Mouse (Mus musculus): Measurements from ENCODE around the gene Il16.

The Il16 gene

GRCm38 (mm10) chr7:83695449-83696212, 49.9 kb downstream of the Il16 start:
- in situ Hi-C loops (cut with MseI, MboI) = no loop called here

DNA sequence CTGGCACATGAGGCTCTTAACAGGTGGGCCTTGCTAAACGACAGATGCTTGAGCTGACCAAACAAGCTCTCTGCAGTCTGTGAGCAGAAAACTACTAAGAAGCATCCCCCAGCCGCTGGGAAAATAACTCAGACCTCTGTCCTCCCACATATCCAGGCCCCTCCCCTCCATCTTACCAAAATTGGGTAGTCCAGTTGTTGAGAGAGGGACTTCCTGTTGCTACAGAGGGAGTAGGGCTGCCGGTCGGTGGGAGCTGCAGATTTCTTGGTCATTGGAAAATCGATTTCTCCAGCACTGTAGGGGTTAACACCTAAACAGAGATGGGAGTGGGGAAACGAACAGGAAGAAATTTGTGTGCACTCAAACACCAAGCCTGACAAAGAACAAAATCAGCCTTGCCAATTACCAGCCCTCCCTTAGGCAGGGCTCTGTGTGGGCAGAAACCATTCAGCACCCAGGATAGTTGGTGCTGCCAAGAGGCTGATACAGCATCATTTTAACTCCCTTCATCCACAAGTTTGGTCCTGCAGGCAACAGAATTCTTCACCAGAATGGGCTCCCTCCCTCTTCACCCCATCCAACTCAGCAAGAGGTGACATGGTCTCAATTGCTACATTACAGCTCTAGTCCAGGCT, 62.8 kb downstream of the Il16 start:
- in situ Hi-C loops (cut with MseI, MboI) = loop anchor here in 1 of 2 experiments (10.0 kb wide), 1 partner anchor 202 kb away; the partner anchor contains the start of genes Mesd and Tlnrd1

DNA sequence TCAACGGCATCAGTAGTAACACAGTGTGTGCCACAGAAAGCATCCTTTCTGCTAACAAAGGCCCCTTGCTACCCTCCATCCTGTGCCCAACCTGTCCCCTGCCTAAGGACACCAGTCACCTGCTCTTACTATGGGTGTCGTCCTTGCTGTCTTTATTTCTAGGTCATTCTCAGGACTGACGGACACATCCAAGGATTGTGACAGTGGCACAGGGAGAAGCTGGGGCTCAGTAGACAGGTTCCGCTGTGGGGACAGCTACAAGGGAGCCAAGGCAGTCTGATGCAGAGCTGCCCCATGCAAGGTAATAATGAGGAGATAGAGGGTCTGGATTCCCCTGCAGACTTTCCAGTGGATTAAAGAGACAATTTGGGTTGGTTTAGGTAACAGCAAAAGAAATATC, 67.0 kb downstream of the Il16 start:
- in situ Hi-C loops (cut with MseI, MboI) = loop anchor here in 1 of 2 experiments (5.0 kb wide), 1 partner anchor 111 kb away; no protein-coding TSS in a partner anchor

DNA sequence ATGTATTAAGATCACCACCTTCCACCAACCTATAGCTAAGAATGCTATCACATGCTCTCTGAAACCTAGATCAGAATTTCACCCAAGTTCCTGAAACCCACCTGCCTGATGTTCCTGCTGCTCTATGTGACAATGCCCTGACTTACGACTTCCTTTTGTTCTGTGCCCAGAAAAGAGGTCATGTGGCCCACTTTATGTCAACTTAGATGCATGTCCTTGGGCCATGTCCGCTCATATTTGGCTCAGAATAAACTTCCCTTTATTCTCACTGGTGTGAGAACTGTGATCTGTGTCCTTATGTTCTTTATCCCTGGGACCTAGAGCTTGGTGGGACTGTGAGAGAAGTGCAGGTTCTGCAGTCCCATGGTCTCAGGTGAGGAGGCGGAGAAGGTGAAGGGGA, 68.2 kb downstream of the Il16 start:
- in situ Hi-C loops (cut with MseI, MboI) = loop anchor here in 1 of 2 experiments (5.0 kb wide), 1 partner anchor 110 kb away; no protein-coding TSS in a partner anchor

DNA sequence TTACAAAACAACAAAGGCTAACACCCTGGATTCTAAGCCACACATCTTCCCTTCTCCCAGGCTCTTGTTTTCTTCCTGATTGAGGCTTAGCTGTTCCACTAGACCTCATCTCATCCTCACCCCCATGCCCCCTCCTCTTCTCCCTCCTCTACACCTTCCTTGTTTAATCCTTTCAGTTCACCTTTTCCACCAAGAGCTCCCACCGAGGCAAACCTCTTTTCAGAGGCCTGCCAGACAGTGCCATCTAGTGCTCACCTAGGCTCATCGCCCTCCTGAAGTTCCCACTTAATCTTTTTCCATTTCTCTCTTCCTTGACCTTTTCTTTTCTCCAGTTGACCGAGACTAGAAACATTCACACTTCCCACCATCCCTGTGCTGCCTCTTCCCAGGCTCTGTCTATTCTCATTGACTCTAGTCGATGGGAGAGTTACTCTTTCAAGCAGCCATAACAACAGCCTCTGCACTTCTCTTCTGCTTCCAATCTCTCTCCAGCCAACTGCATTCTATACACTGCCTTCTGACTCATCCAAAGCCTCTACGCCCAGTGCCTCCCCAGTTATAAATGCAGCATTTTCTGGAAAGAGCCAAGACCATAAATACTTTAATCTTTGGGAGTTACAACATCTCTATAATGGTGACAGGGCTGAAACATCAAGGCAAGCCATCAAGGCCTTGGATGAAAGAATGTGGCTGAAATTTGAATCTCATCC, 69.8 kb downstream of the Il16 start:
- in situ Hi-C loops (cut with MseI, MboI) = loop anchor here in 1 of 2 experiments (5.0 kb wide), 1 partner anchor 108 kb away; no protein-coding TSS in a partner anchor

DNA sequence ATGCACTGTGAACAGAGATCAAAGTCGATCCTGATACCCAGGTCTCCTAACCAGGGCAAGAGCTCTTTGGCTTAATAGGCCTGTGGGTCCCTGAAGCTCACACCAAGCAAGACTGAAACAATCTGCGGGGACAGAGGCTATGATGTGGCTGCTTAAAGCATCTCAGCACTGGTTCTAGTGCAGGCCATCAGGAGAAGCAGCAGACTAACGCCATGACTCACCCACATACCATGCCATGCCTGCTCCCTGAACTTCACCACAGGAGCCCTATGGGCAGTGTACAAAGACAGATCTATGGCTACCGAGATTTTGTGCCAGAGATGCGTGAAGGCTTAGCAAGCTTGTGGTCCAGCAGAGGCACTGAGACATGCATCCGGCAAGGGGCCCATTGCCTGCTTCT, 74.0 kb downstream of the Il16 start:
- in situ Hi-C loops (cut with MseI, MboI) = no loop called here

DNA sequence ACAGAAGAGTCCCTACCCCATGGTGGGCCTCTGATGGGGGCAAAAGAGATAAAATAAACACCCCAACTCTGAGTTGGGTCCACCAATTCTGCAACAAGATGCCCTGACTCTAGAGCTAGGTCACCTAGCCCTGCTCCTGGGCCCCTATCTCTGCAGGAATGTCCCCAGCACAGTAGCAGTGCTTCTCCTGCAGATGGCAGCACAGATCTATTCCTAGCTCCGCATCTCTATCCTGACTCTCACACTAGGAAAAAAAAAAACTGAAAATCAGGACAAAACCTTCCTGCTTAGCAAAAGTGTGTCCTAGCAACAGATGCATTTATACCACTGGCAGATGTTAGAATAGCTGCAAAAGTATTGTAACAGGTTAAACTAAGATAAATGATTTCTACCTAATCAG, 76.8 kb downstream of the Il16 start:
- in situ Hi-C loops (cut with MseI, MboI) = no loop called here

DNA sequence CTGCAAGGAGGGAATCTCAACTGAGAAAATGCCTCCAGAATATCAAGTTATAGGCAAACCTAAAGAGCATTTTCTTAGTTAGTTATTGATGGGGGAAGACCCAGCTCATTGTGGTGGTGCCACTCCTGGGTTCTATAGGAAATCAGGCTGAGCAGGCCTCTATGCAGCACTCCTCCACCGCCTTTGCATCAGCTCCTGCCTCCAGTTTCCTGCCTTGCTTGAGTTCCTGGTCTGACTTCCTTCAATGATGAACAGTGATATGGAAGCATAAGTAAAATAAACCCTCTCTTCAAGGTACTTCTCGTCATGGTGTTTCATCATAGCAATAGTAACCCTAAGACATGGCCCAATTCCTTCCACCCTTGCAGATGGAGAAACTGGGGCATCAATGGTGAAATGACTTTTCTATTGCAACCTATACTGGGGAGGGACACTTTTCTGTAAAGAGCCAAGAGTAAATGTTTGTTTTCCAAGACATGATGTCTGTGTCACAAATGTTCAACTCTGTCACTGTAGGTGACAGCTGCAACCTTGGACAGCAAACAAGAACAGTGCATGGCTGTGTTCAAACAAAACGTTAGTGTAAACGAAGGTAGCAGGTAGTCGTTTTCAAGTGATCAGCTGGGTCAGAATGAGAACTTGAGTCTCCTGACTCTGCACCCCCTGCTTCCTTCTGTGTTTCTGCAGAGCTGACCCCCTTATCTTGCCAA, 77.4 kb downstream of the Il16 start:
- in situ Hi-C loops (cut with MseI, MboI) = no loop called here

DNA sequence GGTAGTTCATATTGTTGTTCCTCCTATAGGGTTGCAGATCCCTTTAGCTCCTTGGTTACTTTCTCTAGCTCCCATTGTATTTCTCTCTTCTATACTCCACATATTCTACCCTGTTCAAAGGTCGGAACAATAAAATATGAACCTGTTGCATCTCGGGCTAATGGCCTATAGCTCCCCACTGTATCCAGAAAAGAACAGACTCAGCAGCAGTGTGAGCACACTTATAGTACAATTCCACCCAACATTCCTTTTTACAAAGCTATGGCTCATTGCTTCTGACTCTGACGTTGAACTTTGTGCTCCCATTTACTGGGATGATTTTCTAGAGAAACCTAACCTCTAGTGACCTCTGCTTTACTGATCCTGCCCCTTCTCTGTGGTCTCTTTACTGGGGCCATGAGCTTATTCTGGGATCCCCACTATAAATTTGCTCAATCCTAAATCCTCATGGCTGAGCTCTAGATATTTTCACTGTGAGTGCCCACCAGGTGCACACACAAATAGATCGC, 79.4 kb downstream of the Il16 start:
- in situ Hi-C loops (cut with MseI, MboI) = no loop called here

DNA sequence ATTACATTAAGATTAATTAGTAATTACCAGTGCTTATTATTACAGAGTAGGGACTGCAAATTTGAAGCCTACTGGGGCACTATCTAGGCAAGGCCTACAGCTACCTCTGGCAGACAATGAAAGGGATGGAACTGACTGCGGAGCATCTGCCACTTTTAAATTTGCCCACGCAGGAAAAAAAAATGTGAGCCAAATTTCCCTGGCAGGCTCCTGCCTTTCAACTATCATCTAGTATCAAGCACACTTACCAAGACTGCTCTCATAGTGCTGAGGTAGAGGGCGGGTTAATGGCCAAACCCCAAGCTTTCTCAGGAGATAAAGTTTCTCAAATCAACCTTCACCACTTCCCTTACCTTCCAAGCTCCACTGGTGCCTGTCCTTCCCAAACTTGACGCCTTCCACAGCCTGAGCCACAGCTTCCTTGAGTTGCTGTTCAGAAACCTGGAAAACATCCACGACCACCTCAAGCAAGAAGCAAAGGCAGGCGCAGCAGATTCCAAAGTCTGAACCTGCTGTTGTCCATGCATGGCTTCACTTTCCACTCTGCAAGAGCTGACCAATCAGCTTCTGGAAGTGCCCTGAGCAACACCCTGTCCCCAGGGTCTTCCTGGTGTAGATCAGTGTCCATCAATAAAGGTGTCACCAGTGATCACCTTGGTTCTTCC, 82.7 kb downstream of the Il16 start:
- in situ Hi-C loops (cut with MseI, MboI) = no loop called here

DNA sequence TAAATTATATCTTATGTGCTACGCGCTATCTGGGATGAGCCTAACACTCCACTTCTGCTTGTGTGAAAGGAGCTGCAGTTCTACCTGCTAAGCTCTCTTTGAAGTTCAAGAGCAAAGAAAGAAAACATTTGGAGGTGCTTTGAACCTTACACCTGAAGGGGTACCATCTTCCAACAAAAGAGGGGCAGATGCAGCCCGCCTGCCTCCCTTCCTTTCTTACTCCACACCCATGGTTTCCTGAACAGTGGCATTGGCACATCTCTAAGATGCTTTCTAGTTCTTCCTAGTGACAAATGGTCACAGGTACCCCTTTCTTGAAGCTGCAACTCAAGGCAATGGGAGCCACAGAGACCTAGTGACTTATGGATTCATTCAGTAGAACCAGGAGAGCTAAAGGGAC, 83.8 kb downstream of the Il16 start:
- in situ Hi-C loops (cut with MseI, MboI) = no loop called here

- in situ Hi-C loops (cut with MseI, MboI) = no loop called here
Measured at GRCm38 (mm10) chr7:83661031-83661430, 84.5 kb downstream of the Il16 start.

DNA sequence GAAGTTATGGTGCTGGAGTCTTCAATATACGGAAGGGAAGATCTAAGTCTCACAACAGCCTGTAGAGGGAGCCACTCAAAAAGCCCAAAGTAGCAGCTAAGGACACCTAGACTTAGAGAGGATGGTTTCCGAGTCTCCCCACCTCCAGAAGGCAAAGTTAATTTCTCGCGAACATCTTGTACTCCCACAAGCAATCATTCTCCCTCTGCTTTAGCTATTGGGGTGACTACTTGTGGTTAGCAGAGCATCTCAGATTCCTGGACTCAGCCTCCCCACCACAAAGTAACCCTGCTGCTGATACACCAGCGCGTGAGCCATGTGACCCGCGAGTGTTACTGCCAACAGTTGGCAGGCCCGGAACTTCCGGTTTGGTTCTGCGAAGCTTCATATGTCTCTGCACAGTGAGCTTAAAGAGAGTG, 85.2 kb downstream of the Il16 start:
- in situ Hi-C loops (cut with MseI, MboI) = no loop called here

DNA sequence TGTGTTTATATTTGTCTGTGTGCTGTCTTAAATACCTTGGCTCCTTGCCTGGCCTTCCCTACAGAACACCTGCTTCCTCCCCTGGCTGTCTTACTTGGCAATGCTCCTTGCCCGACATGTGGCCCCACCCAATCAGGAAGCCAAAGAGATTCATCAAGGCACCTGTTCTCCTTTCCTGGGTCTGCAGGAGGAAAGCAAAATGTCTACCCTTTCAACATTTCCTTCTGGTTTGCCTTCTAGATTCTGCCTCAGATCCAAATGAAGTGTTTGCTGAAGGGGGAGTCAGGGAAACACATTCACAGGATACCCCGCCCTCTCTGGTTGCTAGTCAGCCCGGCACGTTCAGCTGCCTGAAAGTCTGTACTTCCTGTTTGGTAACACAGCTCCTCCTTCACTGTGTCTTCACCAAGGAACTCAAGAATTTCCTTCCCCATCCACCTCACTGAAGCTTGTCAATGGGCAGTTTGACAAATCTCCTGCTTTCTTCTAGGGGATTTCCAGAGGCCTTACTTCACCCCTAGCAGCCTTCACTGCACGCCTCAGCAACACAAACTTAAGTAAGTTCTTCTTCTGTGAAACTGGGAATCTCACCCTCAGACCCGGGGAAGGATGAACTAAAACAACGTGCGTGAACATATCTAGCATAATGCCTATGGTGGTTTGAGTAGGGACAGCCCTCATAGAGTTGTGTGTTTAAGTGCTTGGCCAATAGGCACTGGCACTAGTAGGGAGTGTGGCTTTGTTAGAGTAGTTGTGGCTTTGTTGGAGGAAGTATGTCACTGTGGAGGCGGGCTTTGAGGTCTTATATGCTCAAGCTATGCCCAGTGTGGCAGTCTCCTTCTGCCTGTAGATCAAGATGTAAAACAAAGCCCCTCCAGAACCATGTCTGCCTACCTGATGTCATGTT, 86.1 kb downstream of the Il16 start:
- in situ Hi-C loops (cut with MseI, MboI) = no loop called here

DNA sequence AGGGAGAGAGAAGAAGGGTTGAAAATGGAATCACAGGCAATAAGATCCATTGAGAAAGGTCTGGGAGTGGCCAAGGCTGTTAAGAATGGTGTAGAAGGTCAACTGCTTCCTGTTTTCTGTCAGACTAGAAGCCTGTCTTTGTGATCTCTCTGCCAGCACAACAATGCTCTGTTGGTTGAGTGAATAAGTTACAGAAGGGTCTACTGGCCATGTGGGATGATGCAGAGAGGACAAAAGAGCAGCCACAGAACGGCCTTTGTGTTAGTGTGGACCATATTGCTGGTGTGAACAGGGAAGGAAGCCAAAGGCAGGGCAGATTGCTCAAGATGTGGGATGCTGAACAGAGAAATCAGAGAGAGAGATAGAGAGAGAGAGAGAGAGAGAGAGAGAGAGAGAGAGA, 86.8 kb downstream of the Il16 start:
- in situ Hi-C loops (cut with MseI, MboI) = no loop called here

DNA sequence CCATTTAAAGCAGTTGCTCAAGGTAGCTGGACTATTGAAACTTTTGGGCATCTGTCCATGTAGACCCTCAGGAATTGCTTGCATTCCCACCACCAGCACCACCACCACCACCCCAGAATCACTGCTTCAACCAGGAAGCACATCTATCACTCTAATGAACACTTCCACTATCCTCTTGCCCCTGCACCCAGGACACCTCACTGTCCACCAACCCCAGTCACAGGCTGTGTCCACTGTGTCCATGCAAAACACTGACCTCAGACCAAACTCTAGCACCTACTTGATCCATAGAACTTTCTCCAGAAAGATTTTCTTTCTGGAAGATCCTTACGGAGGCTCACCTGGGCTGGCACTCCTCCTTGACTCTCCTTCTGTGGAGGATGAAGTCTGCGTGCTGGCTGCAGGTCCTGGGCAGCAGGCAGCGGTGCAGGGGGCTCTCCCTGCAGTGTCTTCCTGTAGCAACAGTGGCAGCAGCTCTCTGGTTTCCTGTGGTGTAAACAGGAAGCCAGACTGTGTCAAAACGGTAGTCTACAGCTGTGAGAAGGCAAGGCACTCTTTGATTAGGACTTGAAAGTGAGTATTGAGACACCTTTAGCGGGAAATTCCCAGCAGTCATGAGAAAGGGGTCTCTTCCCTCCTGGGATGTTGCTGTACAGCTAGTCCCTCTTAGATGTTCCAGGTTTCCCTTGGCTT, 90.4 kb downstream of the Il16 start:
- in situ Hi-C loops (cut with MseI, MboI) = no loop called here

DNA sequence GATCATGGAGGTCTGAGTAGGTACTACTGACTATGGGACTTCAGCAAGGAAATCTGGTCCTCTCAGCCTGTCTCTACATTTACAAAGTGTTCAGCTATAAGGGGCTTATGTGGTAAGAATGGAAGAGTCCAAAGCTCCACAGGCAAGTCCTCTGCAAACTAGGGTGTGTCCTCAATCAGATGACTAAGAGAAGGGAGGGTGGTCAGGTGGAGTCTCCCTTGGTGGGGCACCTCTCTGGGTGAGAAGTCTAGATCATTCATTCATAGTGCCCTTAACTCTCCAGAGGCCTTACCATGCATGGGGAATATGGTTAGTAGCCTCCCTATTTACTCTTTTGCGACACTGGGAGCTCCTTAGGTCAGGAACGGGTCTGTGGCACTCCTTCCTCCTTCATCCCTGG, 91.3 kb downstream of the Il16 start:
- in situ Hi-C loops (cut with MseI, MboI) = no loop called here

DNA sequence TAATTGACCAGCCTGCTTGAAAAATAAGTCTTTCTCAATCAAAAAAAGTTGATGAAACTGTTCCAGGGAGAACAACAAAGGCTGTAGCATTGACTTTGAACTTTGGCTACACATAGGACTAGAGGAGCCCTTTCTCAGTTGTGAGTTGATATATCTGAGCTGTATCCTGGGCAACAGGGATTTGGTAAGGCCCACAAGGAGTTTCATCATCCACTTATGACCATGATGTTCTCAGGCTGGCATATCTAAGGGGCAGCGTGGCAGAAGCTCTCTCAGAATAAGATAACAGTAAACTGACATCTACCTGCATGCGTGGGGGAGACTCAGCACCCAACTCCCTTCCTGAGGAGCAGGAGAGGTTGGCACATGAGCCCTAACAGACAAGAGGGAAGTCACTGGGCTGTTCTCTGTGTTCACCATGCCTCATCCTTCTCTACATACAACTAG, 91.9 kb downstream of the Il16 start:
- in situ Hi-C loops (cut with MseI, MboI) = no loop called here

DNA sequence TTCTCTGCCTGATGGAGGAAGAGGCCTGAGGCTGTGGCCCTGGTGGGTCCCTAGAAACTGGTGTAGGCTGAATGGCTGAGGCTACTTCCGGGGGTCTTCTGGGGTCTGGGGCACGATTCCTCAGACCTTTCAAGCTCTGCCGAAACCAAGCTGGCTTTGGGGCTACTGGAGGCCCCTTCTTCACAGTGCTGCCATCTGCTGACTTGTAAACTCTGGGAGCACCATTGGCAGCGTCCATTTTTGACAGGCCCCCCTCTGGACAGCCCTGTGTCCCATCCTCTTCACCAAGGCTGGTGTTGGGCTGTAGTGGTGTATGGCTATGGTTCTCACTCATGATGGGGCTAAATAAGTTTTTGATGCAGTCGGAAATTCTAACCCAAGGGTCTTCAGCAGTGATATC, 93.0 kb downstream of the Il16 start:
- in situ Hi-C loops (cut with MseI, MboI) = no loop called here
